Mouse (Mus musculus): ENCODE measurements around the gene Il2ra. TPM values are rescaled to one million over a fixed set of nuclear protein-coding genes. Genes with fewer than 3 reads are reported as not detected.

Il2ra gene
- polyA plus RNA-seq, 1 experiment from 2014 or later: not detected

DNA sequence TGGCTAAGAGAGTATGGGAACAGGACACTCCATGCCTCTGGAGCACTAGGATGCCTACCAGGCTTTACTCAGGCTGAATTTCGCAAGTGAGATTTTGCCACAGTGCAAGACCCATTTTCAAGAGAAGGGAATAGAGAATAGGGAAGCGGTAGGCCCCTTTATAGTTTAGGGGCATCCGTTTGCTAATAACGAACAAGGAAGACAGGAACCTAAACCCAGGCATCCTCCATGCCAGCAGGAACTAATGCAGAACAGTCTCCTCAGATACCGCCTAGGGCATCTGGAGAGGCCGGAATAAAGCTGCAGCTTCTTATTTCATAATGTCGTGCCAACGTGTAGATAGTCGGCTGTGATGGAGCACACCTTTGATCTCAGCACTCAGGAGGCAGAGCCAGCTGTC lies 80.0 kb downstream of the Il2ra start:
- H3K4me3 ChIP-seq (ENCODE audit: low read depth, low read length): no peak overlapping the region
- H3K27me3 ChIP-seq (ENCODE audit: control insufficient read depth, insufficient read depth, low read depth, low read length): no peaks in the 10 kb centered on the region
- WGBS (ENCODE audit: insufficient replicate concordance): 63% methylated on average over 9 of the region's 9 CpGs
- no peaks in the 10 kb centered on the region for H3K9me3 ChIP-seq (replicated peaks; ENCODE audit: control insufficient read depth, low read length)
- ATAC-seq (ENCODE audit: low read depth): no peak
- no peaks in the 10 kb centered on the region; the same call in none of the 2 replicates for H3K4me1 ChIP-seq (ENCODE audit: control insufficient read depth, low read depth, low read length)
- no peak overlapping the region for H3K4me2 ChIP-seq (ENCODE audit: low read depth, low read length)
- no peak overlapping the region for H3K9ac ChIP-seq (ENCODE audit: low read depth, low read length)
- H3K36me3 ChIP-seq (ENCODE audit: control insufficient read depth, insufficient read depth): no peaks in the 10 kb centered on the region
- no peak overlapping the region for H3K27ac ChIP-seq (ENCODE audit: low read length)

GRCm38 (mm10) chr2:11727574-11727973 lies 85.0 kb downstream of the Il2ra start:
- no peaks in the 10 kb centered on the region for H3K36me3 ChIP-seq (ENCODE audit: control insufficient read depth, insufficient read depth)
- ATAC-seq (ENCODE audit: low read depth): no peak
- no peak overlapping the region for H3K4me3 ChIP-seq (ENCODE audit: low read depth, low read length)
- H3K4me2 ChIP-seq (ENCODE audit: low read depth, low read length): no peak overlapping the region
- no peak overlapping the region for H3K9ac ChIP-seq (ENCODE audit: low read depth, low read length)
- H3K27ac ChIP-seq (ENCODE audit: low read length): no peak overlapping the region
- H3K9me3 ChIP-seq (replicated peaks; ENCODE audit: control insufficient read depth, low read length): no peaks in the 10 kb centered on the region
- 76% methylated on average over 5 of the region's 5 CpGs for WGBS (ENCODE audit: insufficient replicate concordance)
- no peaks in the 10 kb centered on the region for H3K4me1 ChIP-seq (ENCODE audit: control insufficient read depth, low read depth, low read length)
- no peaks in the 10 kb centered on the region for H3K27me3 ChIP-seq (ENCODE audit: control insufficient read depth, insufficient read depth, low read depth, low read length)

DNA sequence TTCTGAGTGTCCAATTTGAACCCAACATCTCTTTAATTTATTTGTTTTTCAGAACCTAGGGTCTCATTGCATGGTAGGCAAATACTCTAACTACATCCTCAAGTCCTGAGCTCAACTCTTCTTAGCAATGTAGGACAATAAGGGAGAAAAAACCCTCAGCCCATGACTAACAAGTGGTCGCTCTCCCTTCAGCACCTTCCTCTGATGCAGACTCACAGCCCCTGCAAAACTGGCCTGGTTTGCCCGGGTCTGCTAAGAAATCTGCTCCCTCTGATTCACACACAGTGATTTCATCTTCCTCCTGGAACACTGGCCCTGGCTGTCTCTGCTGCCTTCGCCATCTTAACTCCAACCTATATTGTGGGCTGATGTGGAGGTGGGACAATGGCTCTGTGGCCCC lies 86.5 kb downstream of the Il2ra start:
- H3K4me3 ChIP-seq (ENCODE audit: low read depth, low read length): no peak overlapping the region
- H3K36me3 ChIP-seq (ENCODE audit: control insufficient read depth, insufficient read depth): no peaks in the 10 kb centered on the region
- H3K27ac ChIP-seq (ENCODE audit: low read length): no peak overlapping the region
- no peak for ATAC-seq (ENCODE audit: low read depth)
- no peaks in the 10 kb centered on the region for H3K27me3 ChIP-seq (ENCODE audit: control insufficient read depth, insufficient read depth, low read depth, low read length)
- H3K4me1 ChIP-seq (ENCODE audit: control insufficient read depth, low read depth, low read length): no peaks in the 10 kb centered on the region
- no peak overlapping the region for H3K9ac ChIP-seq (ENCODE audit: low read depth, low read length)
- no peaks in the 10 kb centered on the region for H3K9me3 ChIP-seq (replicated peaks; ENCODE audit: control insufficient read depth, low read length)
- WGBS (ENCODE audit: insufficient replicate concordance): 54% methylated on average over 3 of the region's 3 CpGs
- no peak overlapping the region for H3K4me2 ChIP-seq (ENCODE audit: low read depth, low read length)

DNA sequence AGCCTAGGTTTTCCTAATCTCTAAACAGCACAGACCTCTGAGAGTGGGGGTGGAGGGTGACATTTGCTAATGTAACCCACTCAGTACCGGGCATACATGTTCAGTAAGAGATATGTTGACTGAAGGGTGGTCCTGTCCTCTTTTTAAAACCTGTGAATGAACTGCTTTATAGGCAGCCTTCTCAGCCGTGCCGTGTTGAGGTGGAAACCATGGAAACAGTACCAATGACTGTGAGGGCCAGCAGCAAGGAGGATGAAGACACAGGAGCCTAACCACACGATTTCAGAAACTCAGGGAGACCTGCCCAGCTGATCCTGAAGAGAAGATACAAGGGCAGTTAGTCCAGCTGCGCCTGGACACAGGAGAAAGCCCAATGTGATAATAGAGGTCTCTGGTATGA lies 90.4 kb downstream of the Il2ra start:
- H3K36me3 ChIP-seq (ENCODE audit: control insufficient read depth, insufficient read depth): no peaks in the 10 kb centered on the region
- ATAC-seq (ENCODE audit: low read depth): no peak
- H3K27ac ChIP-seq (ENCODE audit: low read length): no peak overlapping the region
- H3K9ac ChIP-seq (ENCODE audit: low read depth, low read length): no peak overlapping the region
- 57% methylated on average over 5 of the region's 5 CpGs for WGBS (ENCODE audit: insufficient replicate concordance)
- no peaks in the 10 kb centered on the region for H3K27me3 ChIP-seq (ENCODE audit: control insufficient read depth, insufficient read depth, low read depth, low read length)
- H3K4me2 ChIP-seq (ENCODE audit: low read depth, low read length): no peak overlapping the region
- no peaks in the 10 kb centered on the region for H3K4me1 ChIP-seq (ENCODE audit: control insufficient read depth, low read depth, low read length)
- H3K9me3 ChIP-seq (replicated peaks; ENCODE audit: control insufficient read depth, low read length): no peaks in the 10 kb centered on the region
- H3K4me3 ChIP-seq (ENCODE audit: low read depth, low read length): no peak overlapping the region

- ATAC-seq (ENCODE audit: low read depth): no peak
- Histone ChIP-seq H3K27me3 (ENCODE audit: control insufficient read depth, insufficient read depth, low read depth, low read length) (no peaks in the 10 kb centered on the region), H3K9me3 (replicated peaks; ENCODE audit: control insufficient read depth, low read length) (no peaks in the 10 kb centered on the region), H3K36me3 (ENCODE audit: control insufficient read depth, insufficient read depth) (0 out of 2 replicates have a peak, but pooled peaks cover 1% of the 10 kb centered on the region), H3K4me1 (ENCODE audit: control insufficient read depth, low read depth, low read length) (no peaks in the 10 kb centered on the region), H3K4me3 (ENCODE audit: low read depth, low read length) (no peak overlapping the region), H3K9ac (ENCODE audit: low read depth, low read length) (no peak overlapping the region), H3K27ac (ENCODE audit: low read length) (no peak overlapping the region), H3K4me2 (ENCODE audit: low read depth, low read length) (no peak overlapping the region)
- 60% methylated on average over 6 of the region's 6 CpGs for WGBS (ENCODE audit: insufficient replicate concordance)
These were observed 93.2 kb downstream of the Il2ra start for GRCm38 (mm10) chr2:11735853-11736252.

DNA sequence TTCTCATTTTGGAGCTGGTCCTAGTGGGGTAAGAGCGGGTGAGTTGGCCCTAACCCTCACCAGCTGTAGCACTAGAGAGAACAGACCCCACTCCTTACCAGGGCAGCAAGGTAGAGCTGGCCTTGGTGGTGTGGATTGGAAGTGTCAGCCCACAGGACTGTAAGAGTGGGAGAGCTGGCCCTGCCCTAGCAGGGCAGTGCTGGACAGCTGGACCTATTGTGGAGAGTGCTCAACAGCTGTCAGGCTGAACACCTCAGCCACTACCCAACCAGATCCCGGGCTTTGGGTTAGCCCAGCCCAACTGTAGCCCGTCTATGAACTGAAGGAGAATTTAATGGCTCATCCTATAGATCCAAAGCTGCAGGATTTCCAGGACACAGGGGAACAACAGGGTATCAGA lies 96.2 kb downstream of the Il2ra start:
- H3K9me3 ChIP-seq (replicated peaks; ENCODE audit: control insufficient read depth, low read length): no peaks in the 10 kb centered on the region
- H3K36me3 ChIP-seq (ENCODE audit: control insufficient read depth, insufficient read depth): peaks cover 4% of the 10 kb centered on the region; the same call in 1 of the 2 replicates
- H3K4me1 ChIP-seq (ENCODE audit: control insufficient read depth, low read depth, low read length): no peaks in the 10 kb centered on the region
- H3K4me2 ChIP-seq (ENCODE audit: low read depth, low read length): no peak overlapping the region
- WGBS (ENCODE audit: insufficient replicate concordance): 71% methylated on average over 3 of the region's 3 CpGs
- no peak overlapping the region for H3K9ac ChIP-seq (ENCODE audit: low read depth, low read length)
- no peaks in the 10 kb centered on the region for H3K27me3 ChIP-seq (ENCODE audit: control insufficient read depth, insufficient read depth, low read depth, low read length)
- ATAC-seq (ENCODE audit: low read depth): no peak
- no peak overlapping the region for H3K27ac ChIP-seq (ENCODE audit: low read length)
- no peak overlapping the region for H3K4me3 ChIP-seq (ENCODE audit: low read depth, low read length)

DNA sequence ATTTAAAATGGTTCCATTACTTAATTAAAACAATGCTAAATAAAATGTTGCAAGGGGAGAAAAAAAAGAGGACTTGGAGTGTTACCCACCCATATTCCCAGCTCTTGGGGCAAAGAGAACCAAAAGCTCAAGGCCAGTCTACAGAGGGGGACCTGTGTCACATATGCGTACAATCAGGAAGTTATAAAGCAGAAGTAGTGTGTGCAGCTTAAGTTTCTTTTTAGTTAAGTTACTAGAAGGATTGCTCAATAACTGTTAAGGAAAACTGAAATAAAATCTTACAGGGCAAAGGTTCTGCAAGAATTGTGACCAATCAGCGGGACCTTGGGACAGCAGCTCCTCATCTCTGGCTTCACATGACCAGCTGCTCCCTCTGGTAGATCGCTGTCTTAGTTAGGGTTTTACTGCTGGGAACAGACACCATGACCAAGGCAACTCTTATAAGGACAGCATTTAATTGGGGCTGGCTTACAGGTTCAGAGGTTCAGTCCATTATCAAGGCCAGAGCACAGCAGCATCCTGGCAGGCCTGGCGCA lies 97.0 kb downstream of the Il2ra start:
- Histone ChIP-seq H3K9ac (ENCODE audit: low read depth, low read length) (no peak overlapping the region), H3K9me3 (replicated peaks; ENCODE audit: control insufficient read depth, low read length) (no peaks in the 10 kb centered on the region), H3K4me1 (ENCODE audit: control insufficient read depth, low read depth, low read length) (no peaks in the 10 kb centered on the region), H3K4me2 (ENCODE audit: low read depth, low read length) (no peak overlapping the region), H3K4me3 (ENCODE audit: low read depth, low read length) (no peak overlapping the region), H3K27ac (ENCODE audit: low read length) (no peak overlapping the region), H3K36me3 (ENCODE audit: control insufficient read depth, insufficient read depth) (peaks cover 4% of the 10 kb centered on the region; the same call in 1 of the 2 replicates), H3K27me3 (ENCODE audit: control insufficient read depth, insufficient read depth, low read depth, low read length) (no peaks in the 10 kb centered on the region)
- WGBS (ENCODE audit: insufficient replicate concordance): 67% methylated on average over 4 of the region's 4 CpGs
- 0 out of 2 replicates have a peak, but pooled peaks have one; percentile 37 for ATAC-seq (ENCODE audit: low read depth)

Other genes starting within 250 kb of the Il2ra start
- 5.8 and 6.1 TPM in 2 replicates for gene Pfkfb3, start 88.7 kb upstream of the Il2ra start, polyA plus RNA-seq (2015; fragmentation: Nextera tagmentation; extraction: Ambion mirVana)
- gene Rbm17, start 38.7 kb upstream of the Il2ra start, polyA plus RNA-seq (2015; fragmentation: Nextera tagmentation; extraction: Ambion mirVana): 43.9 and 48.7 TPM in 2 replicates
- gene Gm17490, start 16.5 kb upstream of the Il2ra start, polyA plus RNA-seq (2015; fragmentation: Nextera tagmentation; extraction: Ambion mirVana): not detected in 2 replicates
- gene Il15ra, start 62.5 kb downstream of the Il2ra start, polyA plus RNA-seq (2015; fragmentation: Nextera tagmentation; extraction: Ambion mirVana): 7.3 and 8.8 TPM in 2 replicates
- 25.9 and 27.7 TPM in 2 replicates for gene Fbh1, start 134.8 kb downstream of the Il2ra start, polyA plus RNA-seq (2015; fragmentation: Nextera tagmentation; extraction: Ambion mirVana)
- gene Ankrd16, start 135.1 kb downstream of the Il2ra start, polyA plus RNA-seq (2015; fragmentation: Nextera tagmentation; extraction: Ambion mirVana): 10.6 and 12.2 TPM in 2 replicates

Data from liver, embryonic 16.5 days (tissue).